Mouse (Mus musculus): ENCODE measurements around the gene Gm21969.

DNA sequence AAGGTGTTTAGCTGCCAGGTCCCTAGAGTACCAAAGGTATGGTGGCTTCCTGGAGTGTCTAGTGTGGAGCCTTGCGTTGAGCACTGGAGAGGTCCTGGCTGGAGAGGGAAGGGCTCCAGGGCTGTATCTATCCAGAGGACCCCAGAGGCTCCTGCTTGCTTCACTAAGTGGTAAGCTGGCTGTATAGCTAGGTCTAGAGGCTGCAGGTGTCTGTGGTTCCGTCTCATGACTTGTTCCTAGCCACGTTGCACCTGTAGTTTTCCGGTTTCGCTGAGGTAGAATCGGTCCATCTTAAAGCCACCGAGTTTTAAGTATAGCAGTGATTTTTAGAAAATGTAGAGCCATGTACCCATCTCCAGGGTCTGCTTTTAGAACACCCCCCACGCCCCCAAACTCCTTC is 24.6 kb upstream of the Gm21969 start:
- TF ChIP-seq CTCF (conservative IDR thresholded peaks at IDR 0.05; ENCODE audit: low read length) (no peak), NANOG (IDR thresholded peaks at IDR 0.05; ENCODE audit: borderline replicate concordance, low read length) (no peak)

All from E14TG2a.4 (cell line).